Mouse (Mus musculus) liver, postnatal 0 days (tissue): Measurements from ENCODE around the gene Matn4. TPM values are rescaled to one million over a fixed set of nuclear protein-coding genes. Genes with fewer than 3 reads are reported as not detected.
A peak's percentile ranks its signal among the peaks of the same experiment; 100 is the strongest.

ENCODE experiments used
- ATAC-seq: fragments of 200-750 bp; cut with Nextera tagmentation; 2 replicates; pipeline ENCODE4 v1.8.0; 2017; ENCODE audit warnings: mild to moderate bottlenecking, moderate library complexity
- DNase-seq: peaks from one replicate; pipeline ENCODE4 v3.0.0-alpha.2; 2016
- H3K27ac ChIP-seq: fragments of 300-500 bp; sonication (generic); 2 replicates; pipeline ENCODE4 v1.5.1; 2014; ENCODE audit warnings: antibody characterized with exemption, moderate library complexity, mild to moderate bottlenecking, low read depth
- H3K27me3 ChIP-seq: fragments of 300-500 bp; sonication (generic); 2 replicates; pipeline ENCODE4 v1.6.1; 2014; ENCODE audit warnings: low read length, control low read depth, mixed read lengths; ENCODE audit not compliant: insufficient read depth
- H3K36me3 ChIP-seq: fragments of 300-500 bp; sonication (generic); replicated peaks from 2 replicates; pipeline ENCODE4 v1.6.1; 2014; ENCODE audit warnings: mild to moderate bottlenecking, control low read depth, low read length, moderate library complexity, mixed read lengths; ENCODE audit not compliant: insufficient read depth
- H3K4me1 ChIP-seq: fragments of 300-500 bp; sonication (generic); 2 replicates; pipeline ENCODE4 v1.6.1; 2014; ENCODE audit warnings: antibody characterized with exemption, mild to moderate bottlenecking, control low read depth; ENCODE audit not compliant: insufficient read depth
- H3K4me2 ChIP-seq: fragments of 300-500 bp; sonication (generic); 2 replicates; pipeline ENCODE4 v1.6.1; 2014; ENCODE audit warnings: low read depth, mild to moderate bottlenecking, low read length, moderate library complexity, mixed read lengths
- H3K4me3 ChIP-seq: fragments of 300-500 bp; sonication (generic); 2 replicates; pipeline ENCODE4 v1.5.1; 2014; ENCODE audit warnings: low read depth, low read length
- H3K9ac ChIP-seq: fragments of 300-500 bp; sonication (generic); replicated peaks from 2 replicates; pipeline ENCODE4 v1.6.1; 2014; ENCODE audit warnings: mild to moderate bottlenecking, moderate library complexity
- H3K9me3 ChIP-seq: fragments of 300-500 bp; sonication (generic); 2 replicates; pipeline ENCODE4 v1.6.1; 2016; ENCODE audit warnings: mild to moderate bottlenecking, control low read depth, low read length, mixed read lengths
- CTCF ChIP-seq: sonication (generic); IDR thresholded peaks from 2 replicates; pipeline ENCODE4 v1.5.1; 2016; ENCODE audit warnings: antibody characterized with exemption, low read depth
- EP300 ChIP-seq: IDR thresholded peaks from 2 replicates; pipeline ENCODE4 v1.6.1; 2016; ENCODE audit warnings: antibody characterized with exemption, low read depth, mild to moderate bottlenecking
- WGBS: fragments of 180-500 bp; shearing (Covaris S2); extraction: QIAGEN DNeasy Blood & Tissue Kit; methylation state at CpG from one replicate; pipeline ENCODE4 v1.1.7; 2014; ENCODE audit not compliant: insufficient replicate concordance; 5-methylcytosine and 5-hydroxymethylcytosine counted together
- polyA plus RNA-seq: library from polyadenylated mRNA; unstranded; fragments of >200 nt; fragmentation: Nextera tagmentation; extraction: Ambion mirVana; gene quantifications from 2 replicates; pipeline ENCODE4 v1.2.1, GENCODE M21; 2015

Gene Matn4
- polyA plus RNA-seq, 1 experiment from 2014 or later = 0.18 TPM

DNA sequence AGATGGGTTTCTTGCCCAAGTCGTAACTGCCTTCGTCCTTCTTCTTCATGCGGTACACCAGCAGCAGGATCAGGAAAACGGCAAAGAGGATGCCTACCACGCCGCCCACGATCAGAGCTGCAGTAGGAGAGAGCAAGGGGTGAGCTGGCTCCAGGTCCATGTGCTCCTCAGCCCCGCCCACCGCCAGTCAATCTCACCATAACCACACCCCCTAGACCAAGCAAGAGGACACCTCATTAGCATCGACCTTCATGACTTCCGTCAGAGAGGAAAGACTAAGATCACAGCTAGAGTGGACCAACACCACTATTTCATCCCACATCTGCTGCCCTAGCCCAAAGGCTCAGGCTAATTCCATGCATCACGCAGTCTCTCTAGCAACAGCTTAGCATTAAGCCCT lies 21.2 kb upstream of the Matn4 start:
- 26% methylated on average over 12 of the region's 12 CpGs for WGBS
- DNase-seq (peak; percentile 50), ATAC-seq (no peak)
- no peak for TF ChIP-seq CTCF
- no peak for TF ChIP-seq EP300
- no peak overlapping the region for H3K9ac ChIP-seq
- H3K27me3 ChIP-seq = no peaks in the 10 kb centered on the region
- no peak overlapping the region for H3K4me2 ChIP-seq
- H3K36me3 ChIP-seq = peaks cover 48% of the 10 kb centered on the region
- H3K4me3 ChIP-seq = no peak overlapping the region
- no peaks in the 10 kb centered on the region for H3K9me3 ChIP-seq
- H3K27ac ChIP-seq = no peak overlapping the region
- H3K4me1 ChIP-seq = peaks cover 9% of the 10 kb centered on the region

DNA sequence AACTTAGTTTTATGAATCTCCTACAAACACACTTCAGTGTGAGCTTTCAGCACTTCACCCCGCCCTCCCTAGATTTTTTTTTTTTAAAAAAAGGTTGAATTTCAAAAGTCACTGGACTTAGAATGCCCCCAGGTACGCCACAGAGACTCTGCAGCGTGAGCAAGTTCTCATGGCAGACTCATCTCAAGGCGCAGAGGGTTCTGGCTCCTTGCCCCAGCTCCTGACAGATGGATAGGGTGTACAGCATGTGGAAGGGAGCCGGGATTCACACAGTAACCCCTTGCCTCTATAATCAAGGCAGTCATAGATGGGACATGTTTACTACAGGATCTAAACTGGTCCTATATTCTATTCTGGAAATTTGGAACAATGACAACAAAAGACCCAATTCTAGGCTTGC lies 20.4 kb upstream of the Matn4 start:
- H3K27me3 ChIP-seq = no peaks in the 10 kb centered on the region
- H3K4me1 ChIP-seq = peaks cover 3% of the 10 kb centered on the region; the same call in 1 of the 2 replicates
- TF ChIP-seq EP300 (no peak), CTCF (no peak)
- 81% methylated on average over 5 of the region's 5 CpGs for WGBS
- no peak overlapping the region for H3K9ac ChIP-seq
- no peak for DNase-seq
- H3K4me3 ChIP-seq = no peak overlapping the region
- no peak overlapping the region for H3K4me2 ChIP-seq
- H3K27ac ChIP-seq = no peak overlapping the region
- ATAC-seq = no peak
- H3K9me3 ChIP-seq = no peaks in the 10 kb centered on the region
- H3K36me3 ChIP-seq = peaks cover 46% of the 10 kb centered on the region

DNA sequence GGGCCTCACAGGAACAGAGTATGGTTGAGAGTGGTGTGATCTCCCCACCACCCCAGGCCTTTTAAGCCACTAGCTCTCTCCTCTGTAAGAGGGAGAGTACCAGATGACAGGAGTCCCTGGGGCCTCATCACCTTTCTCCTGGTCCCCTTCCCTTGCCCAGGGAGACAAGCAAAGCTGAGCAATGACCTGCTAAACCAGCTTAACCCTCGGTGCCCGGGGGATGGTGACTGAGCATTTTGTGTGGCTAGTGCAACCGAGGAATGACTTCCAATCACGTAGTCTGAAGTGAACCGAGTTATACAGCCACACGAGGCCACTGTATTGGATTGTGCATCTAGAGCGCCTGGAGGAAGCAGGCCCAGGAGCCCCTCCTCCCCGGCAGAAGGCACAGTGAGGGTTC lies 19.4 kb upstream of the Matn4 start:
- H3K4me1 ChIP-seq = peaks cover 5% of the 10 kb centered on the region
- WGBS = 85% methylated on average over 8 of the region's 8 CpGs
- H3K27me3 ChIP-seq = no peaks in the 10 kb centered on the region
- 0 out of 2 replicates have a peak overlapping the region, but pooled peaks have one; percentile 82 for H3K27ac ChIP-seq
- DNase-seq = no peak
- no peaks in the 10 kb centered on the region for H3K9me3 ChIP-seq
- H3K9ac ChIP-seq = no peak overlapping the region
- H3K4me3 ChIP-seq = no peak overlapping the region
- H3K4me2 ChIP-seq = no peak overlapping the region
- TF ChIP-seq EP300 (no peak), CTCF (no peak)
- H3K36me3 ChIP-seq = peaks cover 42% of the 10 kb centered on the region
- ATAC-seq = no peak

DNA sequence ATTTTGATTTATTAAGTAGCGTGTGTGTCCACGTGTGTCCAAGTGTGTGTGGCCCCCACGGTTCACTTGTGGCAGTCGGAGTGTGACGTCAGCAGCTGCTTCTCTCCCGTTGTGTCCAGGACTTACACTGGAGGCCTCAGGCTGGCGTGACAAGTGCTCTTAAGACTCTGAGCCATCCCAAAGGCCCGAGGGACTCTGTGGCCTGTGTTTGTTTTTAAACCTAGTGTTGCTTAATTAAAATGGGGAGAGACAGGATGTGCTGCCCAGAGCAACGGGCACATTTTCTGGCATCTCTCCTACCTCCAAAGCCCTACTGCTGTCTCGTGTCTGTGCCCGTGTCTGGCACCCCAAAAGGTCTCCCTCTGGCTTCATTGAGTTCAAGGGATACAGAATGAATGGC lies 18.5 kb upstream of the Matn4 start:
- peaks cover 33% of the 10 kb centered on the region for H3K36me3 ChIP-seq
- TF ChIP-seq CTCF = no peak
- TF ChIP-seq EP300 = no peak
- H3K4me2 ChIP-seq = no peak overlapping the region
- no peaks in the 10 kb centered on the region for H3K9me3 ChIP-seq
- H3K27ac ChIP-seq = peak overlapping the region; percentile 82
- H3K27me3 ChIP-seq = no peaks in the 10 kb centered on the region
- peaks cover 14% of the 10 kb centered on the region for H3K4me1 ChIP-seq
- DNase-seq (no peak), ATAC-seq (peak; percentile 29)
- no peak overlapping the region for H3K4me3 ChIP-seq
- no peak overlapping the region for H3K9ac ChIP-seq
- 75% methylated on average over 11 of the region's 11 CpGs for WGBS

DNA sequence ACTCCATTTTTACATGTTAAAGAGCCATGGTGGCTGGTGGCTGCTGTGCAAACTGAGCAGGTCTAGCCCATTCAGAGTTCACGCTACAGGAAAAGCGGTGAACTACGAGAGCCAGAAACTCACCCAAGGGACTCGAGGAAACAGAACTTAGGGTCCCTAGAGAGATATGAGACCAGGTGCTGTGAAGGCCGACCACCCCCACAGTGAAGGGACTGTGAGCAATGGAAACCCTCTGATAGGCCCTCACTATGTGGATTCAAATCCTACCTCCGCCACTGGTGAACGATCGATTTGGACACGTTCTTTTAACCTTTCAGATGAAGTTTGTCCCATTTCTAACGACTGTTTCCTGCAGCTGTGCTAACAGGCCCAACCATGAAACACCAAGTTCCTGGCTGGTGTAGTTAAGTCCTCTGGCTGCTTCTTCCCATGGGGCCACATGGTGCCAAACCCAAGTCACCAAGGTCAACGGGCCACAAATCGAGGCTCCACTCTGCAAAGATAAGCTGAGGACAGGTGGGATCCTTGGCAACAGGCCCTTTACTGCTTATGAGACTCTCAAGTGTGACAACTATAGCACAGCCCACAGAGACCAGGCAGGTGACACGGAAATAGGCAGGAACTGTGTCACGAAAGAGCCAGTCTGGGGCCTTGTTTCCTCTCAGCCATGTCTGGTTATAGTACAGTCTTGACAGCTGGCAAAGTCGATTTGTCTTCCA lies 17.9 kb upstream of the Matn4 start:
- Histone ChIP-seq H3K27ac (peak overlapping the region; percentile 82), H3K9ac (no peak overlapping the region; the same call in 1 of the 2 replicates), H3K4me1 (peaks cover 17% of the 10 kb centered on the region), H3K4me3 (no peak overlapping the region), H3K27me3 (no peaks in the 10 kb centered on the region), H3K4me2 (no peak overlapping the region), H3K36me3 (peaks cover 27% of the 10 kb centered on the region), H3K9me3 (no peaks in the 10 kb centered on the region)
- peak; percentile 47 for DNase-seq
- ATAC-seq = peak; percentile 54
- no peak for TF ChIP-seq CTCF
- TF ChIP-seq EP300 = peak; percentile 37; the same call in 1 of the 2 replicates
- 61% methylated on average over 15 of the region's 15 CpGs for WGBS

DNA sequence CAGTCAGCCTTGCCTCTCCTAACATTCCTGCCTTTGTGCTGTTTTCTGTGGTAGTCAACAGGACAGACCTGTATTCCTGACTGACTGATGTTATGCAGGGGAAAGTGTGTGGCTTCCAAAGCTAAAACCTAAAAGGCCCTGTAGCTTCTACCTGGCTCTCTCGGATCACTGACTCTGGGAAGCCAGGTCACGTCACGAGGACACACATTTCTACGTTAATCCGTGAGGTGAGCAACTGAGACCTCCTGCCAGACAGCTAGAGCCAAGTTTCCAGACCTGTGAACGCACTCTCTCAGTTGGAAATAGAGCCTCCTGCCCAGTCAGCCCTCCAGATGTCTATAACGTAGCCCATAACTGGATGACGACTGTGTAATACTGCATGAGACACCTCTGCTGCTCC lies 17.0 kb upstream of the Matn4 start:
- no peak overlapping the region for H3K4me3 ChIP-seq
- H3K27ac ChIP-seq = peak overlapping the region; percentile 82

More for the DNA sequence above, 17.0 kb upstream of the Matn4 start:
- no peak for TF ChIP-seq CTCF
- TF ChIP-seq EP300 = no peak
- H3K9me3 ChIP-seq = no peaks in the 10 kb centered on the region
- ATAC-seq = 0 out of 2 replicates have a peak, but pooled peaks have one; percentile 3
- H3K4me2 ChIP-seq = no peak overlapping the region
- WGBS = 64% methylated on average over 8 of the region's 8 CpGs
- no peak for DNase-seq
- H3K4me1 ChIP-seq = peaks cover 22% of the 10 kb centered on the region
- no peak overlapping the region; the same call in 1 of the 2 replicates for H3K9ac ChIP-seq
- H3K27me3 ChIP-seq = no peaks in the 10 kb centered on the region
- H3K36me3 ChIP-seq = peaks cover 19% of the 10 kb centered on the region
